Mouse (Mus musculus) left cerebral cortex, adult 11 months (tissue): ENCODE data around the gene Csnk1e.

Source experiments
- DNase-seq: peaks from one replicate; pipeline ENCODE4 v3.0.0; 2022; ENCODE audit warnings: low spot score

Gene Csnk1e

DNA sequence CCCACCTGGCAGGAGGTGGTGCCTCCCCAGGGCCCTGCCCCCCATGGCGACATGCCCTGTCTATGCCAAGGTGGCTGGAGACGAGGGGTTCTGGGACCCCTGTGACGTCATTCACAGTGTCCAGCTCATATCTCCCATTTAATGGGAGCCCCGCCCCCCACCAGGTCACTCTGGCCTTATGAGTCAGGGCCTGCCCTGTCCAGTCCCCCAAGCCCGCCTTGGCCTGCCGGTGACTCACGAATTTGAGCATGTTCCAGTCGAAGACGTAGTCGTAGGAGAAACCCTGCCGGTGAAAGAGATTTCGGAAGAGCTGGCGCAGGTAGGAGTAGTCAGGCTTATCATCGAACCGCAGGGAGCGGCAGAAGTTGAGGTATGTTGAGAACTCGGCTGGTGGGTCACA lies 30.8 kb downstream of the Csnk1e start:
- DNase-seq: no peak

DNA sequence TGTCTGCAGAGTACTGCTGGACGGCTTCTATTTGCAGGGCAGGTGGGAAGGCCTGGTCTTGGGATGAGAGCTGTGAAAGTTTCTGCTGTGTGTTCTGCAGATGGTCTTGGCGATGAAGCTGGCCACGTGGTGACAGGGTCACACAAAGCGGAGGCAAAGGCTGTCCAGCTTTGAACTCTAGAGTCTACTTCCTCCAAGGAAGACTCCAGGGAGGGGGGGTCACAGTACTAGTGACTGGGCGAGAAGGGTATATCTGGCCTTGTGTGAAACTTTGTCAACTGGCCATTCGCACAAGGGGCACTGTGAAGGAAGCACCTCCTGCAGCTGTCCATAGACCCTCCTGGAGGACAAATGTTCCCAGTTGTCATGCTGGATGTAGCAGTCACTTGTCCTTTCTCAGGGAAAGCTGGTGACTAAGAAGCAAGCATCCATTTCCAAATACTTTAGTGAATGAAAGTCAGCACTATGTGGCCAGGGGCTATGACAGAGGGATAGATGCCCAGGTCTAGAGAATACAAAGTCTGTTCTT lies 32.6 kb downstream of the Csnk1e start:
- no peak for DNase-seq

DNA sequence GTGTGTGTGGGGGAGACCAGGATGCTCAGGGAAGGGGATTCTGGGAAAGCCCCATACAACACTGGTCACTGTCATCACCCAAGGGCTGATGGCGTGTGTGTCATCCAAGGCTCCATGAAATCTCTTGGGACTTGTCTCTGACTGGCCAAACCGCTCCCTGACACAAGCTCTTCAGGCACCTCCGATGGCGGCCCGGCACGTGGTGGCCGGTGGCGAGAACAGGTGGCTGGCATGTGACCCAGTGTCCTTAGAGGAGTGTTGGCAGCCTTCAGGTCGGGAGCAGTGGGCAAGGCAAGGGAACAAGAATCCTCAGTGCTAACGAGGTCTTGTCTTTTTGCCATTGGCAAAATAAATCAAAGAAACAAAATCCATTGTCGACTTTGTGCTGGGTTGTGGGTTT lies 36.7 kb downstream of the Csnk1e start:
- no peak for DNase-seq

- no peak for DNase-seq
Measured at GRCm38 (mm10) chr15:79418265-79418664, 37.1 kb downstream of the Csnk1e start.

GRCm38 (mm10) chr15:79417379-79417778 lies 38.0 kb downstream of the Csnk1e start:
- no peak for DNase-seq

DNA sequence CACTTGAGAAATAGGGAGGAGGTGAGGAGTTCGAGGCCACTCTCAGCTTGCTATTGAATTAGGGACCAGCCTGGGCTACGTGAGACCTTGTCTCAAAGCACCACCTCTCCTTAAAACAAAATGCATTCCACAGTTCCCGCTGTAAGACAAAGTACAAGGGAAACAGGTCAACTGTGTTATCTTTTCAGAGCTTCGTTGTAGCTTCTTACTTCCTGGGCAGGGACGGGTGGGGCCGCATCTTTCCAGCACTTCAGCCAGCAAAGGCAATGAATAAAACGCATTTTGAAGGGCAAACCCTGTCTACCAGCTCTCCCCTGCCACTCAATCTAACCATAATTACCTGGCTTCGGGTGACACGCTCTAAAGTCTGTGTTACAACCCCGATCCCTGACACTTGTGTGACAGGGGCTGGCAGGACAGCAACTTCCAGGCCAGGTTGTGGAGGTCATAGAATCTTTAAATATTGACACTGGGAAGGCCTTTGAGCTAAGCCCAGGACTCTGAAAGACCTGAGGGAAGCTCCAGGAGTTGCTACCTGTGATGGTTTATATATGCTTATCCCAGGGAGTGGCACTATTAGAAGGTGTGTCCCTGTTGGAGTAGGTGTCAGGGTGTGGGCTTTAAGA lies 38.8 kb downstream of the Csnk1e start:
- no peak for DNase-seq

GRCm38 (mm10) chr15:79414513-79414912 lies 40.9 kb downstream of the Csnk1e start:
- no peak for DNase-seq

DNA sequence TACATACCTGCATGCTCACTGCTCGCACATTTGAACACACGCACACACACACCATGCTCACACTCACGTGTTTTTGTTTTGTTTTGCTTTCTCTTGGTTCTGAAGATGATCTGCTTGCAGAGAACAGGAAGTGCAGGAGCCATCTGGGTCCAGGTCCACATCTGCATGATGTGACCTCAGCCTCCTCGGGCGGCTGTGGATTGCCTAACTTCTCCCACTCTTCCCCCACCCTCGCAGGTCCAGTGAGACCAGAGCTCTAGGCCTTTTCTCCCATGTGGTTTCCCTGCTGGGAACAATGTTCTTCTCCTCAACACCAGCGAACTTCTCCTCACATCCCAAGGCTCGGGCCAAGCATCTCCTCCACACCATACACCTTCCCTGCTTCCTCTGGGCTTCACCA lies 41.6 kb downstream of the Csnk1e start:
- no peak for DNase-seq

GRCm38 (mm10) chr15:79413201-79413600 lies 42.2 kb downstream of the Csnk1e start:
- DNase-seq: no peak

DNA sequence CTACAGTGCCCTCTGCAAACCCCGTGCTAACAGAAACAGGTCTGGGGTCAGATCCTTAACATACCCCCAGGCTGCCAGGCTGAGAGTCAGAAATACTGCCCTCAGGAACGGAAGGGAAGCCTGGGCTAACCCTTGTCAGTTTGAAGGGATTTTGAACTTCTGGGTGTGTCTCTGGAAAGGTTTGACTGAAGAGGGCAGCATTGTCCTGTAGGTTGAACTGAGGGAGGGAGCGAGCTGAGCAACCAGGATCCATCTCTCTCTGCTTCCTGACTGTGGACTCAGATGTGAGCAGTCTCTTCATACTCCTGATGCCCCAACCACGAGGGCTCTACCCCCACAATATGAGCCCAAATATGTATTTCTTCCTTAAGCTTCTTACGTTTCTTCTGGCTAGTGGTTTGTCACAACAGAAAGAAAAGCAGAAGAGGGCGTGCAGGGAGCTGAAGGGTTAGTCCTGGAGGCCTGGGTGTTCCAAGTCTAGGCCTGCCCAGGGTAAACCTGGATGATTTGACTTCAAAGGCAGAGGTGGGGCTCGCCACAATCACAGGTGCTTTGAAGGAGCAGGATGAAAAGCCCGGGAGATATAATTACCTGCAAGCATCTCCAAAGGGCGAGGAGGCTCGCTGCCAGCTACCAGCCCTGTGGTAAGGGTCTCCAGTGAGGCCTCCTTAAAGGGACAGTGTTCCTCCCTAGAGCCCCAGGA lies 43.9 kb downstream of the Csnk1e start:
- DNase-seq: no peak

GRCm38 (mm10) chr15:79409077-79409573 lies 46.2 kb downstream of the Csnk1e start:
- no peak for DNase-seq

- DNase-seq: no peak
Measured at GRCm38 (mm10) chr15:79406564-79406963, 48.8 kb downstream of the Csnk1e start.

DNA sequence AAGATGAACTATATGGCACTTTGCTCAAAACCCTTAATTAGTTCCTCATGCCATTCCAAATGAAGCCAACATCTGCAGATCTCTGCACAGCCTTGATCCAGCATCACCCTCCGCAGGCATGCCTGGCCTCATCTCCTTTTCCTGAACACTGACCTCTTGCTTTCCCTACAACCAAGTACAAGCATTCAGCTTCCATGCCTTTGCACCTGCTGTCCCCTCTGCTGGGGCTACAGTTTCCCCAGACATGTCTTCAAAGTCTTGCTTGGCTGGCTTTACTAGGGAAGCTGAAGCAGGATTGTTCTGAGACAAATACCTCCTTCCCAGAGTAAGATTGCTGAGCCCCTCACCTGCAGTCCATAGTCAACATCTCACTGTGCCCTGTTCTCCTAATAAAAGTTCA lies 51.1 kb downstream of the Csnk1e start:
- DNase-seq: no peak

- no peak for DNase-seq
Measured at GRCm38 (mm10) chr15:79403763-79404210, 51.6 kb downstream of the Csnk1e start.

GRCm38 (mm10) chr15:79402836-79403762 lies 52.3 kb downstream of the Csnk1e start, which contains the start of gene Tmem184b:
Gene Tmem184b, minus strand, starts transcription at chr15:79403569.
- peak; percentile 78 for DNase-seq

DNA sequence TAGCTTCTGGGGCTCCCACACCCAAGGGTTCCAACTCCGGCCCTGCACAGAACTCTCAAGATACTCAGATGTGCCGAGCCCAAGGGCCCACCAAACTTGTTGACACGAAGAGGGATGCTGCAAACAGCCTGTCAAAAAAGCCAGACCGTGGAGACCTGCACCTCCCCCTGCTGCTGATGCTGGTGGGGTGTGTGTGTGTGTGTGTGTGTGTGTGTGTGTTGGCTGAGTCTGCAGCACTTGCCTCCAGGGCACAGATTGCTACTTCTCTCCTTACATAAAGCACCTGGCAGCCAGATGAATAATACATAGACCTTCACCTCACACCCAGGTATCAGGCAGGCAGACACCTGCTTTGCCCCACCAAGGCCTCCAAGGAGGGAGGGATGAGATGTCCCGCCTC lies 53.2 kb downstream of the Csnk1e start:
- no peak for DNase-seq

DNA sequence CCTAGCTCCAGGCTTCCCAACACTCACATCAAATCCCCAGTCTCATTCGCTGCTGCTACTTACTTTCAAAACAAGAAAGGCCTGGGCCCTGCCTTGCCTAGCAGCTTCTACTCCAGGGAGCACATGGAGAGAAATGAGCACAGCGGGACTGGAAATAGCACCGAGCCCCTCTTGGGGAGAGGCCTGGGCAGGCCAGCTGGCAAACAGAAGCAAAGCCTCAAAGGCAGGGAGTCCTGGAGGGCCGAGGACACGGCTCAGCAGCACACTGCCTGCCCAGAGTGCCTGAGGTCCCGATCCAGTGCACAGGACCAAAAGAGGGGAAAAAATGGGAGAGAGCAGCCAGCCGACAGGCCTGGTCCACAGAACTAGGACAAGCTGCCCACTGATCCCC lies 54.4 kb downstream of the Csnk1e start:
- no peak for DNase-seq

DNA sequence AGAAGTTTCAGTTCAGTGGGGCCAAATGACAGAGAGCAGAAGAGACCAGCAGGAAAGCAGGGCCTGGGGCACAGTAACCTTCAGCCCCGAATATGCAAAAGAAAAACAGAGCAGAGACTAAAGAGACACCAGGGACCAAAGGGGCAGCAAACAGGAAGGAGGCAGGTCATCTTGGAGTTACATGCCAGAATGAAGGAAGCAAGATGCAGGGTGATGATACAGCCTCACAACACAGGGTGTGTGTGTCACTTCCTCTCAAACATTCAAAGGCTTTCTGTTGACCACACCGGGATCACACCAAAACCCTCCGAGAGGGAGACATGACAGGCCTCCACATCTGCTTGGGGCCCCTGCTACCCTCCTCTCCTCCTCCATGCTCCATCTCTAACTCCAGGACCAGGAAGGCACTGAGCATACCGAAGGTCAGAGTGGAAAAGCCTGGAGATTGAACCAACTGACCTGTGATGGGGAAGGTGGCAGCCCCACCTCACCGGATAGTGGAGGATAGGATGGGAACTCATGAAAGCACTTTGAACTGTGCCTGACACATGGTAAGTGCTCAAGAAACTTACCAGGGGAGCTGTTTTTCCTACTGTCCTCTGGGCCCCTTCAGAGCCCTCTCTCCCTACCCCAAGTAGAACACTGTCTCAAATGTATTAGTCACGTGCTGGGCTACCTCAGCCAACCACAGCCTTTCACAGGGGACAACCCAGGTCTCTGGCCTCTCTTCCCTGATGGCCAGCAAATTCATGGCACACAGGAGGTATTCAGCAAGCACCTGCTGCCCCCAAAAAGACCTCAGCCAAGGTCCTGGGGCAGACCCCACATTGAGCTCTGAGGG lies 55.0 kb downstream of the Csnk1e start:
- no peak for DNase-seq

- no peak for DNase-seq
Measured at GRCm38 (mm10) chr15:79399231-79400052, 55.9 kb downstream of the Csnk1e start.

GRCm38 (mm10) chr15:79396736-79397135 lies 58.6 kb downstream of the Csnk1e start:
- no peak for DNase-seq
